10 mouse cellular contexts compared by ENCODE assay signal in the genomic region with DNA sequence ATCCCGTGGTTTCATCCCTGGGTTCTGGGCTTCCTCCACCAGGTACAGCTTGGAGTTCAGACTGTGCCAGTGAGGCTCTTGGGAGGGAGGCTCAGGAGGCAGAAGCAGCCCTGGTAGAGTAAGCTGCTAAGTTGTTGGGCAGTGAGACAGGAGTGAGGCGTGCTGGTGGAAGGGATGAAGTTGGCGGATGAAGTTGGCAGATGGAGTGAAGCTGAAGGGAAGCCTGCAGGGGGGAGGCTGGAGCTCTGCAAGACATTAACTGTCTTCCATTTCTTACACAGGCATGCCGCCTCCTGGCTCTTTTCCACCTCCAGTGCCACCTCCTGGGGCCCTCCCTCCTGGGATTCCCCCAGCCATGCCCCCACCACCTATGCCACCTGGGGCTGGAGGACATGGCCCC. TPM values are rescaled to one million over a fixed set of nuclear protein-coding genes. Genes with fewer than 3 reads are reported as not detected.
DNase-seq lines count a peak whose midpoint lies in the region; ATAC-seq and TF ChIP-seq lines count a peak whose summit lies in the region.
"Not testable (repeated sequence)": the region's sequence is repeated elsewhere in the genome, so short reads cannot be mapped to it uniquely, and the experiment has no call there.
"Had no signal": no experiment of that assay in that cellular context is flagged by ENCODE, and none has a peak within 500 bp of the region (broad histone marks: within the 10 kb centered on the region; RNA-seq: fewer than 3 reads in every experiment).

No protein-coding gene starts in this region.

- H3K27ac ChIP-seq in embryonic facial prominence, embryonic 15.5 days (replicated peaks); heart, embryonic 13.5 days (replicated peaks); limb, embryonic 10.5 days; liver, embryonic 15.5 days (replicated peaks); midbrain, embryonic 15.5 days: not testable (repeated sequence)

- H3K9ac ChIP-seq in embryonic facial prominence, embryonic 15.5 days; liver, embryonic 15.5 days; midbrain, embryonic 15.5 days: not testable (repeated sequence)
- peak overlapping the region; percentile 44; the same call in 1 of the 2 replicates for H3K9ac ChIP-seq in heart, embryonic 13.5 days

- 90% methylated on average over 4 of the region's 4 CpGs for WGBS in embryonic facial prominence, embryonic 15.5 days
- WGBS in heart, embryonic 13.5 days, result 90% methylated on average over 4 of the region's 4 CpGs
- WGBS in limb, embryonic 10.5 days, result 85% methylated on average over 4 of the region's 4 CpGs
- 85% methylated on average over 4 of the region's 4 CpGs for WGBS in liver, embryonic 15.5 days (ENCODE audit: insufficient replicate concordance)
- WGBS in midbrain, embryonic 15.5 days, result 75% methylated on average over 4 of the region's 4 CpGs

- ATAC-seq in embryonic facial prominence, embryonic 15.5 days (ENCODE audit: insufficient number of reproducible peaks, low FRiP score, low TSS enrichment, low read depth); heart, embryonic 13.5 days (ENCODE audit: extremely low read depth, insufficient number of reproducible peaks, low FRiP score, low TSS enrichment); liver, embryonic 15.5 days (ENCODE audit: insufficient read depth); midbrain, embryonic 15.5 days (replicated peaks): not testable (repeated sequence)

- peak overlapping the region; percentile 99 for H3K4me3 ChIP-seq in E14TG2a.4 (replicated peaks; ENCODE audit: low read length)
- peak overlapping the region; percentile 7; the same call in 1 of the 2 replicates for H3K4me3 ChIP-seq in embryonic facial prominence, embryonic 15.5 days (replicated peaks)
- H3K4me3 ChIP-seq in heart, embryonic 13.5 days; midbrain, embryonic 15.5 days: not testable (repeated sequence)
- peak overlapping the region; percentile 31 for H3K4me3 ChIP-seq in limb, embryonic 10.5 days
- peak overlapping the region; percentile 17 for H3K4me3 ChIP-seq in liver, embryonic 15.5 days (replicated peaks)

- not testable (repeated sequence) for H3K27me3 ChIP-seq in E14TG2a.4 (ENCODE audit: insufficient read depth, low read length); embryonic facial prominence, embryonic 15.5 days; heart, embryonic 13.5 days (replicated peaks); limb, embryonic 10.5 days (ENCODE audit: low read depth, poor library complexity, severe bottlenecking); liver, embryonic 15.5 days; midbrain, embryonic 15.5 days (replicated peaks)

- not testable (repeated sequence) for H3K9me3 ChIP-seq in E14TG2a.4 (ENCODE audit: low read length); embryonic facial prominence, embryonic 15.5 days (replicated peaks); heart, embryonic 13.5 days; limb, embryonic 10.5 days (replicated peaks); liver, embryonic 15.5 days (replicated peaks); midbrain, embryonic 15.5 days

- DNase-seq in cerebellum, adult 11-12 months, result peak; percentile 50
- not testable (repeated sequence) for DNase-seq in limb, embryonic 10.5 days (ENCODE audit: low spot score)

- H3K4me2 ChIP-seq in embryonic facial prominence, embryonic 15.5 days (replicated peaks), result not testable (repeated sequence)
- H3K4me2 ChIP-seq in heart, embryonic 13.5 days, result peak overlapping the region; percentile 93
- H3K4me2 ChIP-seq in liver, embryonic 15.5 days, result peak overlapping the region; percentile 90; the same call in 1 of the 2 replicates
- H3K4me2 ChIP-seq in midbrain, embryonic 15.5 days, result 0 out of 2 replicates have a peak overlapping the region, but pooled peaks have one; percentile 1

- H3K4me1 ChIP-seq in E14TG2a.4 (replicated peaks; ENCODE audit: low read depth, low read length), result peaks cover 73% of the 10 kb centered on the region
- H3K4me1 ChIP-seq in embryonic facial prominence, embryonic 15.5 days, result peaks cover 36% of the 10 kb centered on the region
- peaks cover 37% of the 10 kb centered on the region for H3K4me1 ChIP-seq in heart, embryonic 13.5 days
- H3K4me1 ChIP-seq in limb, embryonic 10.5 days, result peaks cover 40% of the 10 kb centered on the region
- H3K4me1 ChIP-seq in liver, embryonic 15.5 days (replicated peaks), result peaks cover 47% of the 10 kb centered on the region
- peaks cover 44% of the 10 kb centered on the region for H3K4me1 ChIP-seq in midbrain, embryonic 15.5 days

- peaks cover 72% of the 10 kb centered on the region for H3K36me3 ChIP-seq in E14TG2a.4 (ENCODE audit: insufficient read depth, low read length)
- H3K36me3 ChIP-seq in embryonic facial prominence, embryonic 15.5 days, result peaks cover 51% of the 10 kb centered on the region
- peaks cover 61% of the 10 kb centered on the region for H3K36me3 ChIP-seq in heart, embryonic 13.5 days
- peaks cover 73% of the 10 kb centered on the region for H3K36me3 ChIP-seq in limb, embryonic 10.5 days
- peaks cover 56% of the 10 kb centered on the region for H3K36me3 ChIP-seq in liver, embryonic 15.5 days (replicated peaks)
- H3K36me3 ChIP-seq in midbrain, embryonic 15.5 days (replicated peaks), result peaks cover 28% of the 10 kb centered on the region; the same call in 1 of the 2 replicates

- not testable (repeated sequence) for TF ChIP-seq CTCF in E14TG2a.4 (conservative IDR thresholded peaks at IDR 0.05; ENCODE audit: low read length)

RNA-seq across cellular contexts. Expression of gene Sf3b4, which starts 1.9 kb away (rescaled TPM):
- polyA plus RNA-seq in embryonic facial prominence, embryonic 15.5 days (2015; fragmentation: Nextera tagmentation; extraction: Ambion mirVana), result 160 and 167 TPM in 2 replicates
- 97.7 and 98.6 TPM in 2 replicates for polyA plus RNA-seq in heart, embryonic 13.5 days (2015; fragmentation: Nextera tagmentation; extraction: Ambion mirVana)
- 290 and 304 TPM in 2 replicates for polyA plus RNA-seq in limb, embryonic 10.5 days (2016; fragmentation: Nextera tagmentation; extraction: Ambion mirVana)
- polyA plus RNA-seq in liver, embryonic 15.5 days (2015; fragmentation: Nextera tagmentation; extraction: Ambion mirVana), result 73.7 and 76.6 TPM in 2 replicates
- polyA plus RNA-seq in midbrain, embryonic 15.5 days (2015; fragmentation: Nextera tagmentation; extraction: Ambion mirVana), result 138 and 147 TPM in 2 replicates

RNA-seq across cellular contexts. Expression of gene Sv2a, which starts 6.9 kb away (rescaled TPM):
- 4.8 and 5.6 TPM in 2 replicates for polyA plus RNA-seq in embryonic facial prominence, embryonic 15.5 days (2015; fragmentation: Nextera tagmentation; extraction: Ambion mirVana)
- 13.5 and 14.0 TPM in 2 replicates for polyA plus RNA-seq in heart, embryonic 13.5 days (2015; fragmentation: Nextera tagmentation; extraction: Ambion mirVana)
- polyA plus RNA-seq in limb, embryonic 10.5 days (2016; fragmentation: Nextera tagmentation; extraction: Ambion mirVana), result 3.6 and 3.9 TPM in 2 replicates
- polyA plus RNA-seq in liver, embryonic 15.5 days (2015; fragmentation: Nextera tagmentation; extraction: Ambion mirVana), result 0.23 and 0.26 TPM in 2 replicates
- 140 and 142 TPM in 2 replicates for polyA plus RNA-seq in midbrain, embryonic 15.5 days (2015; fragmentation: Nextera tagmentation; extraction: Ambion mirVana)

RNA-seq across cellular contexts. Expression of gene Mtmr11, which starts 12.2 kb away (rescaled TPM):
- 25.7 and 26.6 TPM in 2 replicates for polyA plus RNA-seq in embryonic facial prominence, embryonic 15.5 days (2015; fragmentation: Nextera tagmentation; extraction: Ambion mirVana)
- 6.4 and 7.2 TPM in 2 replicates for polyA plus RNA-seq in heart, embryonic 13.5 days (2015; fragmentation: Nextera tagmentation; extraction: Ambion mirVana)
- 10.8 and 18.2 TPM in 2 replicates for polyA plus RNA-seq in limb, embryonic 10.5 days (2016; fragmentation: Nextera tagmentation; extraction: Ambion mirVana)
- 2.3 and 3.7 TPM in 2 replicates for polyA plus RNA-seq in liver, embryonic 15.5 days (2015; fragmentation: Nextera tagmentation; extraction: Ambion mirVana)
- polyA plus RNA-seq in midbrain, embryonic 15.5 days (2015; fragmentation: Nextera tagmentation; extraction: Ambion mirVana), result 8.3 and 14.1 TPM in 2 replicates

RNA-seq across cellular contexts. Expression of gene Bola1, which starts 45.5 kb away (rescaled TPM):
- 50.9 and 52.6 TPM in 2 replicates for polyA plus RNA-seq in embryonic facial prominence, embryonic 15.5 days (2015; fragmentation: Nextera tagmentation; extraction: Ambion mirVana)
- polyA plus RNA-seq in heart, embryonic 13.5 days (2015; fragmentation: Nextera tagmentation; extraction: Ambion mirVana), result 42.5 and 46.7 TPM in 2 replicates
- 74.2 and 76.5 TPM in 2 replicates for polyA plus RNA-seq in limb, embryonic 10.5 days (2016; fragmentation: Nextera tagmentation; extraction: Ambion mirVana)
- 32.1 and 34.6 TPM in 2 replicates for polyA plus RNA-seq in liver, embryonic 15.5 days (2015; fragmentation: Nextera tagmentation; extraction: Ambion mirVana)
- polyA plus RNA-seq in midbrain, embryonic 15.5 days (2015; fragmentation: Nextera tagmentation; extraction: Ambion mirVana), result 51.0 and 59.9 TPM in 2 replicates

RNA-seq across cellular contexts. Expression of gene Hist2h2ab, which starts 45.6 kb away (rescaled TPM):
- not detected in 2 replicates for polyA plus RNA-seq in embryonic facial prominence, embryonic 15.5 days (2015; fragmentation: Nextera tagmentation; extraction: Ambion mirVana)
- polyA plus RNA-seq in heart, embryonic 13.5 days (2015; fragmentation: Nextera tagmentation; extraction: Ambion mirVana), result not detected in 2 replicates
- polyA plus RNA-seq in limb, embryonic 10.5 days (2016; fragmentation: Nextera tagmentation; extraction: Ambion mirVana), result 0.63 and 1.2 TPM in 2 replicates
- polyA plus RNA-seq in liver, embryonic 15.5 days (2015; fragmentation: Nextera tagmentation; extraction: Ambion mirVana), result 0.40 and 0.58 TPM in 2 replicates
- polyA plus RNA-seq in midbrain, embryonic 15.5 days (2015; fragmentation: Nextera tagmentation; extraction: Ambion mirVana), result 0.92 TPM in 1 of 2 replicates, not detected in the other
- polyA plus RNA-seq: heart, embryonic 11.5 days; hindbrain, embryonic 16.5 days; intestine, postnatal 0 days had no signal
